Mouse (Mus musculus): ENCODE results near the gene Fam71b.

- TF ChIP-seq POLR2A (IDR thresholded peaks at IDR 0.05; ENCODE audit: borderline replicate concordance, insufficient read depth, low read length) (no peak), CTCF (IDR thresholded peaks at IDR 0.05; ENCODE audit: borderline replicate concordance, insufficient read depth, low read depth, low read length) (no peak)
Observed at GRCm38 (mm10) chr11:46418438-46418837, 22.1 kb downstream of the Fam71b start.
